Mouse (Mus musculus) 3134 (cell line): Measurements from ENCODE around the gene Abtb1.

Experiments used
- DNase-seq: peaks from one replicate; pipeline ENCODE4 v3.0.0-alpha.2; 2011; ENCODE audit warnings: low spot score; ENCODE audit not compliant: insufficient read length; ENCODE audit errors: extremely low read depth

Gene Abtb1

GRCm38 (mm10) chr6:88857249-88857648 lies 15.5 kb upstream of the Abtb1 start:
- DNase-seq, result no peak

DNA sequence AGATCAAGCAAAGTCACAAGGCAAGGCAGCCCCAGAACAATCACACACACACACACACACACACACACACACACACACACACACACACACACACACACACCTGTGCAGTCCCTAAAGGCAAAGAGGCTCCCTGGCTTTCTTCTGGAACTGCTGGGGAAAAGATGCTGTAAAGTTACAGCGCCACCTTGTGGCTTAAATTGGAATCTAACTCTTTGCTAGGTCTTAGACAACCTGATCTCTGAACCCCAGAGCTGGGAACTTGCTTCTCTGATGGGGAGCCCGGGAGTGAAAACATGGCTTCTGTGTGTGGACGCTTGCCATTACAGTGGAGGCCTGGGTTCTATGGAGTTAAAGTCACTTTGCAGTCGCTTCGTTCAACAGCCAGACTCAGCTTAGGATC lies 13.9 kb upstream of the Abtb1 start:
- no peak for DNase-seq

DNA sequence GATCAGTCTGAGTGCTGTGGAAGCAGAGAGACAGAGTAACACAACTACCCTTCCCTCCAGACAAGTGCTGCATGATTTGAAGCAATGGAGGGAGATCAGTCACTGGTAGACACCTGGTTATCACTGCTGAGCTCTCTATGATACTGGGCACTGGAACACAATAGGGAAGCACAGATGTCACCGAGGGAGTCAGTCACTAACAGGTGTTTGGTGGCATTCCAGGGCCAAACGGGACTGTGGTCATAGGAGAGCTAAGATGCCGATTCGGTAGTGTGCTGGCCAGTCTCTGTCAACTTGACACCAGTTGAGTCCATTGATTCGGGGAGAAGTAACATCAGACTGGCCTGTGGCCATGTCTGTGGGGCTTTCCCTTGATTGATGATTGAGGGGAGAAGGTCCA lies 12.7 kb upstream of the Abtb1 start:
- DNase-seq, result no peak

GRCm38 (mm10) chr6:88850034-88850433 lies 8.2 kb upstream of the Abtb1 start:
- DNase-seq, result no peak

- DNase-seq, result no peak
Measured at GRCm38 (mm10) chr6:88849270-88849669, 7.5 kb upstream of the Abtb1 start.

DNA sequence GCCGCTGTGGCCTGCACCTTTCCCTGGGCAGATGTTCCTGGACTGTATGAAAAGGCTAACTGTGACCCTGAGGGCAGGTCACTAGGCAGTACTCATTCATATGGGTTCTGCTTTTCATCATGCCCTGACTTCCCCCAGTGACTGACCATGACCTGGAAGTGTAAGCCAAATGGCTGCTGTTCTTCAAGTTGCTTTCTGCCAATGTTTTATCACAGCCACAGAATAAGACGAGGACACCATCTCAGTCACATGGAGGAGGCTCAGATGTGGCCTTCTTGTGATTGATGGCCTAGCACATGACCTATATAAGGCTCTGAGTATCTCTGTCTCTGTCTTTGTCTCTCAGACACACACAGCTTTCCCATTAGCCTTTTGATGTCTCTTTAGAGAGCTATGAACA lies 5.8 kb upstream of the Abtb1 start:
- no peak for DNase-seq

DNA sequence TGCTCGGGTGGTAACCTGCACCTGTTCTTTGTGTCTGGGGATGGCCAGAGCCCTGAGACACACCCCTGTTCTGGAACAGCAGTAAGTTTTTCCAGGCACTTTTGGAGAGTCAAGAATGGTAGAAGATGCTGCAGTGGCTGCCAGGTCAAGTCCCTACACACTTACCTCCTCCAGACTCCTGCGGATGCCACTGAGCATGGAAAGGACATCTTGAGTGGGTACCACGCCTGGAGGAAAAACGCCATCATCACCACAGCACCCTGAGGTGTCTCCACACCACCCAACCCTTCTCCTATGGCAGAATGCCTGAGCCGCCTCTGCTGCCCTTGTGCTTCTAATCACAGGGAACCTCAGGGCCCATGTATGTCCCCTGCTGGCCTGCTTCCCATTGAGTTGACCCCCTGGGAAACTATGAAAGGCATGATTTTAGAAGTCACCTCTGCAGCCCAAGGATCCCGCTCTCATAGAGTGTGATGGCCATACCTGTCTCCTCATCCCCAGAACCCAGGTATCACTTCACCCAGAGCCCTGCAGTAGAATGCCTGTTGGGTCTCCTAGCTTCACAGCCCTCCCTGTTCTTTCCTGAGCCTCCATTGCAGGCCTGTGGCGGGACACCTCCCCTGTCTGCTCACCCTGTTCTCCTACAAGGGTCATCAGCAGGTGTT lies 3.2 kb upstream of the Abtb1 start:
- DNase-seq, result no peak

DNA sequence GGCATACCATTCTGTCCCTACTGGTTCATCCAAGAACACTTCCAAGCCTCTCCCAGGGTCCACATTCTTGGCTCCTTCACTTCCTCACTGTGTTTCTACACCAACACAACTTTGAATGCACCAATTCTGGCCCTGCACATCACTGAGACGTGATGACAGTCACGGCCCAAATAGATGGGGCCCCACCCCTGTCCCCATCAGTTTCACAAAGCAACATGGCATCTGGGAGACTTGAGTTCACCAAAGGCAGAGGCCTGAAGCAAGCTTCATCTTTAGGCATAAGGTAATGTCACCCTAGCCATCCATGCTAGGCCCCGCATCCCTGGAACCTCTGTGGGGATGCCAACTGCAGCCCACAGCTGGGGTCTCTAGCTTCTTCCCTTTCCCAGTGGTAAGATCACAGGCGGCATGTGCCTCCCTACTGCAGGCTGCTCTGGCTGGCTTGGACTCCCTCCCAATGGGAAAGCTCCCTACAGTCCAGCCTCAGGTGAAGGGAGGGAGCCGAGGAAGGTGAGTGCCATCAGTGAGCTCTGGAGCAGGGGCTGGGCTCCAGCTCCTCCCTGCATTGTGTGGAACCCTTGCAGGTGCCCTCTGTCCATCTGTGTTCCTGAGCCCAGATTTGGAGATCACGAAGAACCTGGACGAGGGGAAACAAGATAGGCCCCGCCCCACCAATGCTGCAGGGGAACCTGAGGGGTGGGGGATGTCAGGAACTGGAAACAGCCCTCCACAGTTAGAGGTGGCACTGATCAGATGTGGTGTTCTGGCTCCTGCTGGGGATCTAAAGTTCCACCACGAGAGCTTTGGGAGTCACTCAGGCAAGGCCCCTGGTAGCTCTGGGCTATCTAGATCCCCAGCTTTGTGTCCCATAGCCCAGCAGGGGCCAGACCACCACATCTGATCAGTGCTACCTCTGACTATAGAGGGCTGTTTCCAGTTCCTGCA lies 2.3 kb upstream of the Abtb1 start:
- no peak for DNase-seq

GRCm38 (mm10) chr6:88843241-88843640 lies 1.5 kb upstream of the Abtb1 start:
- no peak for DNase-seq

- DNase-seq, result no peak
Measured at GRCm38 (mm10) chr6:88842731-88843151, 957 bp upstream of the Abtb1 start.

GRCm38 (mm10) chr6:88841514-88841780 lies 337 bp downstream of the Abtb1 start:
- no peak for DNase-seq

GRCm38 (mm10) chr6:88840791-88841513 lies 832 bp downstream of the Abtb1 start:
- DNase-seq, result no peak

- no peak for DNase-seq
Measured at GRCm38 (mm10) chr6:88840211-88840610, 1.6 kb downstream of the Abtb1 start.

DNA sequence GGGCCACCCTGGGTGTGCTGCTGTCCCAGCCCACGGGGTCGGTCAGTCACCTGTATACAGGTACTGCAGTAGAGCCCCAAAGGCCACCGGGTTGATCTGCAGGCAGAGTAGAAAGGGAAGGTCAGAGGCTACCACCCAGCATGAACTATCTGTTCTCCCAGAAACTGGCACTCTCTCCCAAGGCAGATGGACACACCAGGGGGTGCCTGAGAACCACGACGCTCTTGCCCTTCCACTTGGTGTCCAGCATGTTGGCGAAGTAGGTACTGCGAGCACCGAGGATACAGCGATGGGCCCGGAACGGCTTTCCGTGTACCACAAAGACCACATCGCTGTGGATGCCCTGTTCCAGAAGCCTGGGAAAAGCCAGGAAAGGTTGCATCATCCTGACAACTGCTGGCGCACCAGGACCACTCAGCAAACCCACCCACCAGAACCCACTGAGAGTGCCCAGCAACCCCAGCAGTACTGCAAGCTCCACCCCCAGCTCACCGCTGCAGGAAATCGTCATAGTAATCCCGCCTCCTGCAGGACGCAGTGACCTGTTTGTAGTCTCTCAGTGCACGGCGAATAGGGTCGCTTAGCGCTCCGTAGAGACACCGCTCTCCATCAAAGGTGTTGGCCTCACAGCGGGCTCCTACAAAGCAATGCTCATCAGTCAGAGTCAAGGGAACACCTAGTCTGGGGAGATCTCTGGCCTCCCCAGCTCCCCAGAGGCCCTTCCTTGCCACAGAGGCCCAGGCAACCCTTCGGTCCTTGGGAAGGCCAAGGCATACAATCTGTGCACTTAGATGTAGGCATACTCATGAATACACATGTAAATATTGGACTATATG lies 2.4 kb downstream of the Abtb1 start:
- DNase-seq, result no peak

- DNase-seq, result no peak
Measured at GRCm38 (mm10) chr6:88838613-88839012, 3.2 kb downstream of the Abtb1 start.

DNA sequence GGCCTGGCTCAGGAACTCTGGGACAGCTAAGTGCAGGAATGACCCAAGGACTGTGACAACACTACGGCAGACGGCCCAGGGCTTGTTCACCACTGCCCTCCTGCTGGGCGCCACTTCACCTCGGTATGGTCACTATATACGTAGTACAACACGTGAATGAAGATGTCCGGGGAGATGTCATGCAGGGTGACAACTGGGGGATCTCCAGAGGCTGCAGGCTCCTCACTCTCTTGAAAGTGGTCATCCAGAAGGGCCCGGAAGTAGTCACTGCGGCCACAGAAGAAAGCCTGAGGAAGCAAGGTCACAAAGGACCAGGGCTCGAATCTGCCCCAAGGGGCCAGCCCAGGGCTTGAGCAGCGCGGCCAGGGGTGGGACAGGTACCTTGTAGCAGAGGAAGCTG lies 3.8 kb downstream of the Abtb1 start:
- DNase-seq, result no peak

DNA sequence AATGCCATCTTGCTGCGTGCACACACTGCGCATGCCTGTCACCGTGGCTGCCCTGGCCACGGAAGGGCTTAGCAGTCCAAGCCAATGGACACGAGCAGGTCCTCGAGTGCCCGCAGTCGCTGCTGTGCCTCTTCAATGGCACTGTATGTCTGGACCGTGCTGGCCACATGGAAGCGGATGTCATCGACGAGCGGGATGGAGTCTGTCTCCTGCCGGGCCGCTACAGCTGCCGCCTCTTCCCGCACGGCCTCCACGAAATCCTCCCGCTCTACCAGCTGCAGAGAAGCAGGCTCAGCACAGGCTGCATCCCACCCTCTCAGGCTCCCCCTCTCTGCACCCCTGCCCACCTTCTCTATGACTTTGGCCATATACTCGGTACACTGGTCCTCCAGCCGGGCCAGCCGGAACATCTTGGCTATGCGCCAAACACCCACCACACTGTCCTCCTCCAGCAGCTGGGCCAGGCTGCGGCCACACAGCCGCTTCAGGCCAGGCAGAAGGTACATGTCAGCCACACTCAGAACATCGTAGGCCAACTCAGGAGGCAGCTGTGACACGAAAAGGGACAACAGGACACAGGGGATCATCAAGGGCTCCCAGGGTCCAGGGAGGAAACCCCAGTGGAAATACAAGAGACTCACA lies 5.5 kb downstream of the Abtb1 start:
- DNase-seq, result no peak

GRCm38 (mm10) chr6:88835047-88835446 lies 6.7 kb downstream of the Abtb1 start:
- no peak for DNase-seq

DNA sequence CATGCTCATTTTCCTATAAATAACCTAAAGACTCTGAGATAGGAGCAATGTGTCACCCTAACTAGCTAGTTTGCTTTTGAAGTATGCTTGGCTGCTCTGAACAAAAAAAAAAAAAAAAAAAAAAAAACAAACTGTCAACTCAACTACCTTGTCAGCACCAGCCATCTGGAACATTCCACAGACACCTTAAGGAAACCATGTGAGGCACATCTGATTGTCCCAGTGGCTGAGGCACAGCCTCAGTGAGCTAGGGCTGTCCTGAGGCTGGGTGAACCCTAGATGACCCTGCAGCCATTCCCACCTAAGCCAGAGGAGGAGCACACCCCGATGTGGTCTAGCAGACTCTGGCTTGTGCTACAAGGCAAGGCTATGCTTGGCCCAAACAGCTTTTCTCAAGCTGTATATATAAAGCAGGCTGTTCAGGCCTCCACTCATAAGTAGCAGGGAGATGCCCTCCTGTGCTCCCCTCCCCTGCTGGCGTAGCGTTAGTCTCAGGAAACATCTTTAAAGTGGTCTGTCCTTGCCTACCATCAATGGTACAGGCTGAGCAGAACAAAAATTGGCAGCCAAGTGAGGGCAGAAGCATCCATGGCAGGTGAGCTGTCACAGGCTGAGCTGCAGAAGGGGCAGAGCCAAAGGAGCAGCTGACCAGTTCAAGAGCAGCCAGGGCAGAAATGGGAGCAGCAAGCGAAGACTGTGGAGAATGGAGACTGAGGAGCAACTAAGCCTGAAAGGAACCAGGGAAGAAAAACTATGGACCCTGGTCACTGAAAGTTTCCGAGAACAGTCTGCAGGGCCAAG lies 8.2 kb downstream of the Abtb1 start:
- no peak for DNase-seq
